Mouse (Mus musculus): ENCODE measurements around the gene Nfic.

The Nfic gene

GRCm38 (mm10) chr10:81404082-81404481 is 51.4 kb downstream of the Nfic start:
- no peak for DNase-seq (ENCODE audit: low spot score)

- DNase-seq (ENCODE audit: low spot score) = no peak
Measured at GRCm38 (mm10) chr10:81403511-81403910, 51.9 kb downstream of the Nfic start.

DNA sequence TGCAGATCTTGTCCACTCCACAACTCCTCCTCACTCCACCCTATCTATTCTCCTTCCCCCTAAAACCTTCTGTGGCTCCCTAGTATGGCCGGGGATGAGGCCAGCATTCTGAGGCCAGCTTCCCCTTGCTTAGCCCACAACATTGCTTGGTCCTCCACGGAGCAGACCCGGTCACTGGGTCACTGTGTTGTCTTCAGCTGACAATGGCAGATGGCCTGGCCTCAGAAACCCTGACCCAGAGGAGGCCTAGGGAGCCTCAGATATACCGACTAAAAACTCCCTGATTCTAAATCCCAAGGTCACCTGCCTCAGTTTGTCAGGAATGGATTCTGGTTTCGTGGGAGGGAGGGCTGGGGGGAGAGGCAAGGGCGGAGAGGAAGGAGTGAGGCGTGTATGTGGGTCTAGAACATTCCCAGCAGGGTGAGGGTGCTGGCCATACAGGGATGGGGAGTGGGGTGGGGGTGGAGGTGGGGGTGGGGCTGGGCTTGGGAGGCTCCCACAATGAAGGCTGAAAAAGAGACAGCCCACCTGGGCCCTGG is 53.1 kb downstream of the Nfic start:
- no peak for DNase-seq (ENCODE audit: low spot score)

GRCm38 (mm10) chr10:81401521-81402226 is 53.8 kb downstream of the Nfic start:
- peak; percentile 52 for DNase-seq (ENCODE audit: low spot score)

DNA sequence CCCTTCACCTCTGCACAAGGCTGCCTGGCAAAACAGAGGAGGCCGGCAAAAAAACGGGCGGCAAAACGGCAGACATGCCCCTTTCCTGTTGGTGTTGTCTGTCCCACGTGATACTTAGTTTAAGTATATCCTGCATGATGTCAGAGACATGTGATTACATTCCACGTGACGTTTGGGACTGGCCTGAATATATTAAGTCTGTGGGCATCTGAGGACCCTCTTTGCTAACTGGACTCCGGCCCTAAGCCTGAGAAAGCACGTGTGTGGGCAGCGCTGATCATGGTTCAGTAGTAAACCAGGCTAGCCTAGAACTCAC is 54.3 kb downstream of the Nfic start:
- DNase-seq (ENCODE audit: low spot score) = no peak

GRCm38 (mm10) chr10:81400371-81401204 is 54.8 kb downstream of the Nfic start:
- no peak for DNase-seq (ENCODE audit: low spot score)

DNA sequence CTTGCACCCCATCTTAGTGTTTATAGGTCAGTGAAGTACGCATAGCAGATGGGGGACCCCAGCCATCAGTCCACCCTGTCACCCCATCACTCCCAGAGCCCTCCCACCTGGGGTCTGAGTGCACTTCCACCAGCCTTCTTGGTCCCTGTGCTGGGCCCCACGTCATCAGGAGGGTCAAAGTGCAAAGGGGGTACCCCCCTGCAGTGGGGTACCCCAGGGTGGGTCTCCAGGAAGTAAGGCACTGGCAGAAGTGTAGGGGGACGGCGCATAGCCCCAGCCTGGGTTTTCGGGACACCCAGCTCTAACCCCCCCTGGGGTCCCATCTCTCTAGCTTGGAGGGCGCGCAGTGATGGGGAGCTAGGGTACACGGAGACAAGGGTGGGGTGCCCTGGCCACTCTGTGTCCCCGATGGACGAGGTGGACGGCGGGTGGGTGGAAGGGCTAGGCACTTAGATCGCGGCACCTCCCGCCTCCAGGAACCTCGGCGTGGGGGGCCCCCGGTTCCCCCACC is 55.6 kb downstream of the Nfic start:
- no peak for DNase-seq (ENCODE audit: low spot score)

GRCm38 (mm10) chr10:81399296-81399695 is 56.1 kb downstream of the Nfic start:
- DNase-seq (ENCODE audit: low spot score) = no peak

- no peak for DNase-seq (ENCODE audit: low spot score)
Measured at GRCm38 (mm10) chr10:81396749-81397148, 58.7 kb downstream of the Nfic start.

DNA sequence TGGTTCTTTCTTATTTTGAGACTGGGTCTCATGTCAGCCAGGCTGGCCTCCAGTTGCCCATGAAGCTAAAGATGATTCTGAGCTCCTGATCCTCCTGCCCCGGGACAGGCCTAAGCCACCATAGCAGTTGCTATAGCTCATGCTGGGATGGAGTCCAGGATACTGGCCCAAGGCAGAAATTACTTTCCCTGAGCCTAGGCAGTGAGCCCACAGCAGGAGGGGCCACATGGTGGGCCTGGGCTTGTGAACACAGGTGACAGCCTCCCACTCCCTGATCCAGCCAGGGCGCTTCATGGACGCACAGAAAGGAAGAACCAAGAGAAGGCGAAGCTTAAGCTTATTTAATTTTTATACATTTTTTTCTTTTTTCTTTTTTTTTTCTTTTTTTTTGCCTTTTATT is 59.6 kb downstream of the Nfic start:
- DNase-seq (ENCODE audit: low spot score) = no peak

- DNase-seq (ENCODE audit: low spot score) = peak; percentile 58
Measured at GRCm38 (mm10) chr10:81395127-81395526, 60.3 kb downstream of the Nfic start.

DNA sequence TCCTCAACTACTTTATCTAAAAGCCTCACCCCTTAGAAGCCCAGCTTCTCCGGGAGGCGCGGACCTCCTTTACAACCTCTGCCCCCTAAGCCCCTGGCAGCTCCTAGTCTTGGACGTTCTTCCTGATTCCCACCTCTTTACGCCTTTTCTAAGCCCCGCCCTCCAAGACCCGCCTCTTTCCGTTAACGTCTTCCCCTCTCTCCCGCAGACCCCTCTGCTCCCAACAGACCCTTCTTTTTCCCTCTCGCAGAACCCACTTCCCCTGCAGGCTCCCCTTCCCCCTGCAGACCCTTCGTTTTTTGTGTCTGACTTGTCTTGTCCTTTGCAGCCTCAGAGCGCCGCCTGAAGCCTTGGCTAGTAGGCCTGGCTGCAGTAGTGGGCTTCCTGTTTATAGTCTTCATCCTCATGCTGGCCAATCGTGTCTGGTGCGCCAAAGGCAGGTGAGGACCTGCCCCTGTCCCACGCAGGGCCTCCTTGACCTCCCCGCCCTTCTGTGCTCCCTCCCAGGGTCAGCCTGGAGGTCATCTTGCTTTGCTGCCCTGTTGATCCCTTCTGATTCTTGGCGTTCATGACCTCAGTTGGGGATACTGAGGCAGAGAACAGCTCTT is 61.9 kb downstream of the Nfic start:
- DNase-seq (ENCODE audit: low spot score) = no peak

GRCm38 (mm10) chr10:81392781-81393185 is 62.7 kb downstream of the Nfic start, which contains the start of gene Smim24:
Gene Smim24, plus strand, starts transcription at chr10:81393051.
- DNase-seq (ENCODE audit: low spot score) = no peak

DNA sequence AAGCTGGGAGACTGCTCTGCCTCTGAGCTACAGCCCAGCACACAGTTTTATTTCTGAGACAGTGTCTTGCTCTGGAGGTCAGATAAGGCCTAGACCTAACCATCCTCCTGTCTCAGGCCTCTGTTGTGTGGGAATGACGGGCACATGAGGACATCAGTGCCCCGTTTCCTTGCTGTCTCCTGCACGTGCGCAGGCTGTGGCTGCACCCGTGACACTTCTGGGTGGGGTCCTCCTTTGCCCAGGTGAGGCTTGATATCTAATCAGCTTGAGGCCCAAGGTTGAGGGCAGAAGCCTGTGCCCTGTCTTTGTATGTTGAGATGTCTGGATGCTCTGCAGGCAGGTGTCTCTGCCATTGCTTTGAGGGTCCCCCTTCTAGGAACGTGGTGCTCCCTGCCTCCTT is 63.2 kb downstream of the Nfic start:
- DNase-seq (ENCODE audit: low spot score) = no peak

- no peak for DNase-seq (ENCODE audit: low spot score)
Measured at GRCm38 (mm10) chr10:81390678-81390965, 64.8 kb downstream of the Nfic start.

- DNase-seq (ENCODE audit: low spot score) = peak; percentile 57
Measured at GRCm38 (mm10) chr10:81389801-81390677, 65.4 kb downstream of the Nfic start.

GRCm38 (mm10) chr10:81389373-81389772 is 66.1 kb downstream of the Nfic start:
- DNase-seq (ENCODE audit: low spot score) = peak; percentile 71

- no peak for DNase-seq (ENCODE audit: low spot score)
Measured at GRCm38 (mm10) chr10:81388505-81389055, 66.9 kb downstream of the Nfic start, which contains the start of gene Gm48552. Gene Gm48552, plus strand, starts transcription at chr10:81389005.

DNA sequence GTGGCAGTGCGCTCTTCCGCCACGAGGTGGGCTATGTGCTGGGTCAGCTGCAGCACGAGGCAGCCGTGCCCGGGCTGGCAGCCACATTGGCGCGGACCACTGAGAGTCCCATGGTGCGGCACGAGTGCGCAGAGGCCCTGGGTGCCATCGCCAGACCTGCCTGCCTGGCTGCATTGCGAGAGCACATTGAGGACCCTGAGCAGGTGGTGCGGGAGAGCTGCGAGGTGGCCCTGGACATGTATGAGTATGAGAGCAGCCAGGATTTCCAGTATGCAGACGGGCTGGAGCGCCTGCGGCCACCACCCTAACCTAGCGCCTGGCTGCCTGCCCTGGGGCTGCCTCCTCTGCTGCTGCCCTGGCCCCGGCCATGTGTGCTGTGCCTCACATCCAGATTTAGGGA is 67.7 kb downstream of the Nfic start:
- DNase-seq (ENCODE audit: low spot score) = no peak

DNA sequence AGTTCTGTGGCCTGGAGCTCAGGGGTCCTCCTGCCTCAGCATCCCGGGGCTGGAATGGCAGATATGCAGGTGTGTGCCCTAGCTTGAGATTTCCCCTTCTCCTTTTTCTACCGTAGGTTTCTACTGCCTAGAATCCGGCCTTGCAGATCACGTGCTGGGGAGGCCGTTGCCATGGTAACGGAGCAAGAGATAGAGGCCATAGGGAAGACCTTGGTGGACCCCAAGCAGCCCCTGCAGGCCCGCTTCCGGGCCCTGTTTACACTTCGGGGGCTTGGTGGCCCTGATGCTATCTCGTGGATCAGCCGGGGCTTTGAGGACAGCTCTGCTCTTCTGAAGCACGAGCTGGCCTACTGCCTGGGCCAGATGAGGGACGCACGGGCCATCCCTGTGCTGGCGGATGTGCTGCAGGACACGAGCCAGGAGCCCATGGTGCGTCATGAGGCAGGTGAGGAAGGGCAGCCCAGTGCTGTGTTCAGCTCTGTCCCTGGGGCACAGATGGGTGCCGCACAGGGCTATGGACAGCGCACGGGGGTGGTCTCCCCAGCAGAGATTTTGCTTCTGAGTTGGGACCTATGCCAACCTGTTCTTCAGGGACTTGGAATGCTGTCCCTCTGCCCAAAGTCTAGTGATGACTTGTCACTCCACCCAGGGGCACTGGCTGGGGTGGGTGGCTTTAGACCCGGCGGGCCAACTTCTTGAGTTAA is 69.7 kb downstream of the Nfic start:
- no peak for DNase-seq (ENCODE audit: low spot score)

DNA sequence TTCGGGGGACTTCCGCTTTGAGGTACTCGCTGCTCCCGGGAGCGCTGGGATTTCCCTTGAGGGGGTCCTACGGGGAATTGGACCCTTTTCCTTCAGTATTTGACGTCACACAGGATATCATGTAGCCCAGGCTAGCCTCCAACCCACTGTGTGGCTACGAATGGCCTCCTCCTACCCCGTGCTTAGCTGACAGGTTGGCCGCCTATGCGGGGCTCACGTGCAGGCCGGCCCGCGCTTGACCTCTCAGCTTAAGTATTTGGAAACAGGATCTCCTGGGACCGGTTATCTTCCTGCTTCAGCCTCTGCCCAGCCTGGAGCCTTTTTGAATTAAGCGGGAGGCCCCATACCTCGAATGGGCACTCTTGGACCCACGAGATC is 70.8 kb downstream of the Nfic start:
- peak; percentile 60 for DNase-seq (ENCODE audit: low spot score)

Data from adipocyte (in vitro differentiated cells).